ENCODE assay signal across 17 mouse cellular contexts in genomic region chr9:40504886-40505285, GRCm38 (mm10). TPM values are rescaled to one million over a fixed set of nuclear protein-coding genes. Genes with fewer than 3 reads are reported as not detected.
DNase-seq lines count a peak whose midpoint lies in the region; TF ChIP-seq lines count a peak whose summit lies in the region.
"Had no signal": no experiment of that assay in that cellular context is flagged by ENCODE, and none has a peak within 500 bp of the region (broad histone marks: within the 10 kb centered on the region; RNA-seq: fewer than 3 reads in every experiment).

No protein-coding gene starts in this region.

- intact Hi-C loops in left cerebral cortex, adult 2 months (cut with DNase I), result loop anchor here (5.0 kb wide), 2 partner anchors 53 to 252 kb away; no protein-coding TSS in a partner anchor

- H3K4me3 ChIP-seq in left cerebral cortex, adult 2 months, result no peak overlapping the region
- H3K4me3 ChIP-seq: embryonic facial prominence, embryonic 13.5 days; embryonic facial prominence, embryonic 15.5 days; erythroblast, embryonic 14.5 days; forebrain, embryonic 10.5 days; forebrain, embryonic 12.5 days had no signal

- DNase-seq in cerebellum, postnatal 10 days, result peak; percentile 51 to 60
- DNase-seq in cerebellum, postnatal 36 days, result no peak
- peak; percentile 68 for DNase-seq in heart, adult 11 months
- DNase-seq in heart, postnatal 4 days, result no peak
- no peak for DNase-seq in left cerebral cortex, adult 2 months (ENCODE audit: extremely low spot score in 1 of 2, low spot score in 2 of 2)
- DNase-seq in left cerebral cortex, adult 9 months (ENCODE audit: low spot score in 2 of 2), result no peak
- DNase-seq: adrenal gland, adult 2 months; adrenal gland, postnatal 10 days; adrenal gland, postnatal 25 days; cerebellum, adult 11 months; embryo, embryonic 11 days had no signal

- no peak for TF ChIP-seq CTCF in left cerebral cortex, adult 2 months (IDR thresholded peaks at IDR 0.05)

- H3K27ac ChIP-seq in left cerebral cortex, adult 2 months, result peak overlapping the region; percentile 7; the same call in 1 of the 2 replicates
- H3K27ac ChIP-seq: embryonic facial prominence, embryonic 13.5 days; embryonic facial prominence, embryonic 15.5 days; forebrain, embryonic 10.5 days; forebrain, embryonic 12.5 days had no signal

RNA-seq across cellular contexts. Expression of gene Gramd1b, which starts 26.3 kb away (rescaled TPM):
- 10 to 100 TPM; 11.7 to 12.9 TPM for total RNA-seq in heart, postnatal 4 days (2021)
- 100 to 1,000 TPM; 178 to 192 TPM for total RNA-seq in left cerebral cortex, adult 2 months (2021)
- total RNA-seq: MEL had no signal

Comparison
In these comparisons a context has a peak if more than half of its experiments do, and no peak if none do; other contexts are left out.
1. DNase-seq: peak in cerebellum, postnatal 10 days (2 of 2) and heart, adult 11 months (single experiment); none in cerebellum, postnatal 36 days (0 of 2), heart, postnatal 4 days (single experiment), left cerebral cortex, adult 2 months (0 of 2) and left cerebral cortex, adult 9 months (0 of 2).
2. RNA of gene Gramd1b, which starts 26.3 kb away (total RNA-seq): 178 to 192 TPM in left cerebral cortex, adult 2 months; 11.7 to 12.9 TPM in heart, postnatal 4 days; every median in the first group is over 10 times any median in the second.